Mouse (Mus musculus) hindbrain, embryonic 10.5 days (tissue): ENCODE data around the gene Matn3. TPM values are rescaled to one million over a fixed set of nuclear protein-coding genes. Genes with fewer than 3 reads are reported as not detected.

Experiments used
- DNase-seq: peaks from one replicate; pipeline ENCODE4 v3.0.0-alpha.2; 2017; ENCODE audit warnings: low spot score
- H3K27ac ChIP-seq: fragments of 300-500 bp; sonication (generic); 2 replicates; pipeline ENCODE4 v1.5.1; 2016; ENCODE audit warnings: mild to moderate bottlenecking, moderate library complexity
- H3K27me3 ChIP-seq: fragments of 300-500 bp; sonication (generic); 2 replicates; pipeline ENCODE4 v1.6.1; 2016; ENCODE audit warnings: mild to moderate bottlenecking; ENCODE audit not compliant: poor library complexity, insufficient read depth, severe bottlenecking
- H3K36me3 ChIP-seq: fragments of 300-500 bp; sonication (generic); 2 replicates; pipeline ENCODE4 v1.6.1; 2016; ENCODE audit warnings: mild to moderate bottlenecking, moderate library complexity
- H3K4me1 ChIP-seq: fragments of 300-500 bp; sonication (generic); replicated peaks from 2 replicates; pipeline ENCODE4 v1.6.1; 2016; ENCODE audit warnings: mild to moderate bottlenecking
- H3K4me3 ChIP-seq: fragments of 300-500 bp; sonication (generic); 2 replicates; pipeline ENCODE4 v1.5.1; 2016; ENCODE audit warnings: mild to moderate bottlenecking, moderate library complexity
- H3K9me3 ChIP-seq: fragments of 300-500 bp; sonication (generic); 2 replicates; pipeline ENCODE4 v1.6.1; 2016; ENCODE audit warnings: mild to moderate bottlenecking, moderate library complexity
- WGBS: fragments of 180-500 bp; shearing (Covaris S2); methylation state at CpG from one replicate; pipeline ENCODE4 v1.1.7; 2016; 5-methylcytosine and 5-hydroxymethylcytosine counted together
- polyA plus RNA-seq: library from polyadenylated mRNA; unstranded; fragments of >200 nt; fragmentation: Nextera tagmentation; extraction: Ambion mirVana; gene quantifications from 2 replicates; pipeline ENCODE4 v1.2.1, GENCODE M21; 2016

Gene Matn3
- polyA plus RNA-seq, 1 experiment from 2014 or later = 2.5 TPM

GRCm38 (mm10) chr12:8941699-8942392 lies 5.9 kb upstream of the Matn3 start:
- Histone ChIP-seq H3K4me1 (no peaks in the 10 kb centered on the region), H3K4me3 (no peak overlapping the region), H3K27ac (no peak overlapping the region), H3K27me3 (peaks cover 5% of the 10 kb centered on the region; the same call in 1 of the 2 replicates), H3K36me3 (peaks cover 28% of the 10 kb centered on the region), H3K9me3 (no peaks in the 10 kb centered on the region)
- no peak for DNase-seq
- WGBS = 74% methylated on average over 4 of the region's 4 CpGs

GRCm38 (mm10) chr12:8947163-8947562 lies 566 bp upstream of the Matn3 start:
- Histone ChIP-seq H3K4me1 (peaks cover 15% of the 10 kb centered on the region), H3K9me3 (no peaks in the 10 kb centered on the region), H3K36me3 (no peaks in the 10 kb centered on the region), H3K27ac (no peak overlapping the region), H3K27me3 (peaks cover 36% of the 10 kb centered on the region), H3K4me3 (no peak overlapping the region)
- 66% methylated on average over 9 of the region's 9 CpGs for WGBS
- no peak for DNase-seq

- H3K27ac ChIP-seq = no peak overlapping the region
- H3K36me3 ChIP-seq = no peaks in the 10 kb centered on the region
- WGBS = 68% methylated on average over 10 of the region's 10 CpGs
- peaks cover 4% of the 10 kb centered on the region for H3K4me1 ChIP-seq
- H3K4me3 ChIP-seq = no peak overlapping the region
- H3K9me3 ChIP-seq = no peaks in the 10 kb centered on the region
- DNase-seq = no peak
- H3K27me3 ChIP-seq = peaks cover 25% of the 10 kb centered on the region
These were observed 5.4 kb downstream of the Matn3 start for GRCm38 (mm10) chr12:8953136-8953535.

DNA sequence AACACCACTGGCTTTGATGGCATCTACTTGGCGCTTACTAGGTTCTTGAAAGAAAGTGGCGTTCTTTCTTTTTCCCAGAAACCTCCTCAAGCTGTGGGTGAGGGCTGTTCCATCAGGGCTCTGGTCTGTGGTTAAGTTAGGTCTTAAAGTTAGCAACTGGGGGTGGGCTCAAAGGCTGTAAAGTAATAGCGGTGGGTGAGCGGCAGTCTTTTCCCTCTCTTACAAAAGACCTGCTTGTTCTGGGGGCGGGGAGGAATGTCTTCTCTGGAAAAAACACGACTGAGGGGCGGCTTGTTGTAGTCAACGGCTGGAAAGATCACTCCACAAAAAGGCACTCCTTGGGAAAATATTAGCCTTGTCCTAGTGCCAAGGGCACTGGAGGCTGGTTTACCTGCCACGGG lies 6.4 kb downstream of the Matn3 start:
- DNase-seq = no peak
- Histone ChIP-seq H3K27ac (no peak overlapping the region), H3K4me3 (no peak overlapping the region), H3K4me1 (no peaks in the 10 kb centered on the region; the same call in 1 of the 2 replicates), H3K9me3 (no peaks in the 10 kb centered on the region), H3K27me3 (peaks cover 15% of the 10 kb centered on the region), H3K36me3 (no peaks in the 10 kb centered on the region)
- 45% methylated on average over 9 of the region's 9 CpGs for WGBS

DNA sequence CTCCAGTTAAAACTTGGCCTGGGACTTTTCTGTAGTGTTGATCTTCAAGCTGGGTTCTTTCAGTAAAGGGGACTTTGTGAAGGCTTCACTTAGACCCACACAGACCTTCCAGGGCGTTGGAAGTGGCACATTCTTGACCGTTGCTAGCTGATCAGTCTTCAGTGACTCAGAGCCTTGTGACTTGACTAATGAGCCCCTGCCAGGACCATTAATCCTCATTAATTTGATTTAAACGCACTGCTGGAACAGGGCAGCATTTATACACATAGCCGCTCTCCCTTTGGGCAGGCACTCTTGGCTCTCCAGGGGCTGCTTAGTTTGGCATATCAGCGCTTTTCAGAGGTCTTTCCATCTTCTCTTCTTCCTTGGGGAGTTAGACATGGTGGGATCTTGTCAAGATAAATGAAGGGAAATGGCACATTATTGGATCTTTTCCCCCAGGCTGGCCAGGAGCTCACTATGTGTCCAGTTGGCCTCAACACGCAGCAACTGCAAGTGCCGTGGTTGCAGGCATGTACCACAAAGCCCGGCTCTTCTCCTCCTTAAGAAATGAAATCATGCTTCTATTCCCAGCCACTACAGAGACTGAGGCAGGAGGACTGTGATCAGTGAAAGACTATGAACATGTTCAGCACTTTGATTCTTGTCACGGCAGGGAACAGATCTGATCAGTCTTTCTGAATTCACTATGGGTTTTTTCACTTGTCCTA lies 14.0 kb downstream of the Matn3 start:
- DNase-seq = no peak
- Histone ChIP-seq H3K27me3 (no peaks in the 10 kb centered on the region), H3K4me3 (no peak overlapping the region), H3K4me1 (0 out of 2 replicates have a peak, but pooled peaks cover 3% of the 10 kb centered on the region), H3K36me3 (no peaks in the 10 kb centered on the region), H3K27ac (no peak overlapping the region), H3K9me3 (no peaks in the 10 kb centered on the region)
- 76% methylated on average over 9 of the region's 9 CpGs for WGBS

DNA sequence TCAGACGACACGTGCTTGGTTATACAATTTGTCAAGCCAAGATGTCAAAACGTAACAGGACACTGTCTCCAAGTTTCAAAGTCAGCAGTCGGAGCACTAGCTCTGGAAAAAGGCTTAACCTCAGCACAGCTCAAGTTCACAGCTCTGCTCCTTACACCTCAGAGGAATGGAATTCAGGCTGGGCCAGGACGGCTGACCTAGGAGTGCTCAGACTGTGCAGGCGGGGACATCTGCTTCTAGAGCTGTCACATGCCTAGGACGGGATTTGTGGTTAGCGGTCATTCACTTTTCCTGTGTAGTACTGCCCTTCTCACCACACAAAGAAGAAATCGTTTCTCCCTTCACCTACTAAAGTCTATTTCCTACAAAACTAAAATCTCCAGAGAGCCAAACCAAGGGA lies 22.1 kb downstream of the Matn3 start:
- peaks cover 14% of the 10 kb centered on the region for H3K4me1 ChIP-seq
- H3K27me3 ChIP-seq = peaks cover 6% of the 10 kb centered on the region
- peak; percentile 44 for DNase-seq
- no peak overlapping the region for H3K27ac ChIP-seq
- H3K9me3 ChIP-seq = no peaks in the 10 kb centered on the region
- no peak overlapping the region for H3K4me3 ChIP-seq
- WGBS = 45% methylated on average over 9 of the region's 9 CpGs
- H3K36me3 ChIP-seq = no peaks in the 10 kb centered on the region

DNA sequence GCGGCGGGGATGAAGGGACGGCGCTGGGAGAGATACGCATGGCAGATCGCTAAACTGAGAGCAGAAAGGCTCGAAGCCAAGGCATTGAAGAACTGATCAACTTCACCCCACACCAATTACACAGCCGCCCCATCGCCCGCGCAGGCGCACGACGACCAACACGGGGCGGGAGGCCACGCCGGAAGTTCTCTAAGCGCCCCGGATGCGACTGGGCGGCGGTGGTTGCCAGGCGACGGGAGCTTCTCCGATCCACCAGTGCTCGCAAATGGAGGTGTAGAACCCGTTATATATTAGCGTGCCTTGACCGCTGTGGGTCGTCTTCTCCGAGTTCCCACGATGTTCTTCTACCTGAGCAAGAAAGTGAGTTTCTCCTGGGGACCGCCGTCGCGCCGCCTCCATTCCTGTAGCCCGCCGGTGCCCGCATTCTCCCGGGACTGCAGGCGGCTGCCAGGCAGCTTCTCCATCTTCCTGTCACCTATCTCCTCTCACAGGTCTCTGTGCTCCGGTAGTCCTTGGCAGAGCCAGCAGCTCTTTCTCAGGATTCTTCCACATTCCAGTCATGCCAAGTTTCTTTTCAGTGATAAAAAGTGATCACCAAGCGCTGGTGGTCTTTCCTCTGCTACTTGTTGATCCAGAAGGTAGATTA lies 26.2 kb downstream of the Matn3 start, which contains the start of gene Wdr35:
Gene Wdr35 (plus strand): TSS at position 73 of the 646 bp plus-strand sequence.
- peaks cover 10% of the 10 kb centered on the region for H3K36me3 ChIP-seq
- peak; percentile 90 for DNase-seq
- peak within 1 kb of the TSS; percentile 89 for H3K27ac ChIP-seq
- no peaks in the 10 kb centered on the region for H3K9me3 ChIP-seq
- under 1% methylated on average over 45 of the region's 45 CpGs for WGBS
- peaks cover 14% of the 10 kb centered on the region for H3K4me1 ChIP-seq
- peaks cover 6% of the 10 kb centered on the region for H3K27me3 ChIP-seq
- peak within 1 kb of the TSS; percentile 72 for H3K4me3 ChIP-seq

DNA sequence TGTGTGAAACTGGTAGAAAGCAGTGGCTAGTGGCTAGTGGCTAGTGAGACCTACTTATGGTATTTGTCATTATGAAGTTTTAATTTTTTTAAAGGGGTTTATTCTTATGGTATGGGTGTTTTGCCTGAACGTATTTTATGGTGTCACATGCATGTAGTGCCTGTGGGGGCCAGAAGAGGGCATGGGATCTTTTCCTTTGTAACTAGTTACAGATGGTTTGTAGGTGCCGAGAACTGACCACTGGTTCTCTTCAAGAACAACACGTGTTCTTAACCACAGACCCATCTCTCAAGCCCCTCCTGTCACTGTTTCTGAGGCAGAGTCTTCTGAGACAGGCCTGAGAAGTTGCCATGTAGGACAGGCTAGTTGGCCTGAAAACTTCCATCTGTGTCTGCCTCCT lies 27.3 kb downstream of the Matn3 start:
- Histone ChIP-seq H3K27me3 (peaks cover 6% of the 10 kb centered on the region), H3K27ac (no peak overlapping the region), H3K36me3 (peaks cover 19% of the 10 kb centered on the region), H3K9me3 (no peaks in the 10 kb centered on the region), H3K4me3 (peak overlapping the region; percentile 72), H3K4me1 (peaks cover 14% of the 10 kb centered on the region)
- 95% methylated on average over 3 of the region's 3 CpGs for WGBS
- no peak for DNase-seq

DNA sequence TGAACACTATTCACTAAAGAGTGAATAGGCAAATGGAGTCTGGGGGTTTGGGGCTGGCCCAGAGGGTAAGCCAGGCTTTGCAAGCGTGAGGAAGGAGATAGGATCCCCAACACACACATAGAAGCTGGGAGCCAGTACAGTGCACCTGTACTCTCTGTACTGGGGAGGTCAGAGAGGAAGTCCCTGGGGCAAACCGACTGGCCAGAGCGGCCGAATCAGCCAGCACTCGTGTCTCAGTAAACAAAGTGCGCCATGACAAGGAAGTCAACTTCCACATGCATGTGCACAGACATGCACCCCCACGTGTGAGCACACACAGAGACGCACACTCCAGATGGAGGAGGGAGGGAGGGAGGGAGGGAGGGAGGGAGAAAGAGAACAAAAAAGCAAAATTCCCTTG lies 45.5 kb downstream of the Matn3 start:
- Histone ChIP-seq H3K4me1 (no peaks in the 10 kb centered on the region), H3K9me3 (no peaks in the 10 kb centered on the region), H3K36me3 (peaks cover 26% of the 10 kb centered on the region), H3K27ac (no peak overlapping the region), H3K4me3 (no peak overlapping the region), H3K27me3 (no peaks in the 10 kb centered on the region)
- DNase-seq = no peak
- WGBS = 78% methylated on average over 8 of the region's 8 CpGs

- Histone ChIP-seq H3K36me3 (peaks cover 11% of the 10 kb centered on the region), H3K4me3 (no peak overlapping the region), H3K4me1 (no peaks in the 10 kb centered on the region), H3K27ac (no peak overlapping the region), H3K9me3 (no peaks in the 10 kb centered on the region), H3K27me3 (no peaks in the 10 kb centered on the region)
- WGBS = 95% methylated on average over 4 of the region's 4 CpGs
- no peak for DNase-seq
These were observed 50.6 kb downstream of the Matn3 start for GRCm38 (mm10) chr12:8998318-8998717.

DNA sequence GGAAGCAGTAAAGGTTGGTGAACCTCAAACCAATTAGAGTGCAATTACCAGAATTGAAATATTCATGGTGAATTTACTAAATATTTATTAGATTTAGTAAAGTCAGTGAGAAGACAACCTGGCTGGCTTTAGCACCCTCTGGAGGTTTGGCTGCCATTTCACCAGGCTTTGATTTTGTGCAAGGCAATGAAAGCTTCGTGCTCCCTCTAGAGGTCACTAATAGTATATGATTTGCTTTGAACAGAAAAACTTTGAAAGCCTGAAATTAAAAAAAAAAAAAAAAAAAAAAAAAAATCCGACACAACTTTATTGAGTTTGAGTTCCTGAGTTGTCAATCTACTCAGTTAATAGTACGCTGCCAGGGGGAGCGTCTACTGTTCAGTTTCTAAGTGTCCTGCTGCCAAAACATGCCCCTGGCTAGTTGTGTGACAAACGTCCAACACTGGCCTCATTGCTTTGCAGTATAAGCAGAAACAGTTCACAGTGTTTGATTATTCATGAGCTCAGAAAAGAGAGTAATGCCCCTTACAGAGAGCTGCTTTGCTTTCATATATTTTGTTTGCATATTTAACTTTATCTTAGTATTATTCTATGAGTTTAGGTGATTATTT lies 54.4 kb downstream of the Matn3 start:
- no peaks in the 10 kb centered on the region for H3K27me3 ChIP-seq
- WGBS = 15% methylated on average over 5 of the region's 5 CpGs
- no peaks in the 10 kb centered on the region for H3K9me3 ChIP-seq
- H3K36me3 ChIP-seq = peaks cover 14% of the 10 kb centered on the region
- H3K27ac ChIP-seq = no peak overlapping the region
- H3K4me1 ChIP-seq = no peaks in the 10 kb centered on the region
- no peak overlapping the region for H3K4me3 ChIP-seq
- DNase-seq = peak; percentile 44

GRCm38 (mm10) chr12:9007146-9007545 lies 59.4 kb downstream of the Matn3 start:
- WGBS = 58% methylated on average over 4 of the region's 4 CpGs
- H3K27ac ChIP-seq = no peak overlapping the region

More at GRCm38 (mm10) chr12:9007146-9007545, 59.4 kb downstream of the Matn3 start:
- Histone ChIP-seq H3K4me3 (no peak overlapping the region), H3K36me3 (peaks cover 13% of the 10 kb centered on the region; the same call in 1 of the 2 replicates), H3K4me1 (no peaks in the 10 kb centered on the region), H3K9me3 (no peaks in the 10 kb centered on the region), H3K27me3 (no peaks in the 10 kb centered on the region)
- no peak for DNase-seq
